ENCODE assay signal across 9 mouse cellular contexts in the genomic region with DNA sequence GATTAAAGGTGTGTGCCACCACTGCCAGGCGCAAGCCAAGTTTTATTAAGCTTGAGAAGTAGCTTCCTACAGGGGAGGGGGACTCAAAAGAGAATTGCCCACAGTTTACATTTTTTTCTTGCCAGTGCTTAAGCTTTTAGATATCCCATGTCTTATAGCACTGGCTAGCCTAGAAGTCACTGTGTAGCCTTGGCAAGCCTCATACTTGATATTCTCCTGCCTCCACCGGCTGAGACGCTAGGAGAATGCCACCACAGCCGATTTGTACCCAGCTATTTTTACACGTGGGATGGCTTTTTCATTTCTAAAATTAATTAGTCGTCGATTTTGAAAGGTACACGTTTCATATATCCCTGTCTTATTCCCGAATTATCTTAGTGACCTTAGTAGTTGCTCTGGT. TPM values are rescaled to one million over a fixed set of nuclear protein-coding genes. Genes with fewer than 3 reads are reported as not detected.
DNase-seq lines count a peak whose midpoint lies in the region; ATAC-seq and TF ChIP-seq lines count a peak whose summit lies in the region.
"Had no signal": no experiment of that assay in that cellular context is flagged by ENCODE, and none has a peak within 500 bp of the region (broad histone marks: within the 10 kb centered on the region; RNA-seq: fewer than 3 reads in every experiment).

No protein-coding gene starts in this region.

- TF ChIP-seq POLR2A in cortical plate, adult 2 months (IDR thresholded peaks at IDR 0.05; ENCODE audit: extremely low read depth, insufficient read depth, low read length) = no peak

- 29% methylated on average over 9 of the region's 9 CpGs for WGBS in kidney, embryonic 14.5 days
- WGBS in hindbrain, embryonic 14.5 days = 35% methylated on average over 9 of the region's 9 CpGs
- WGBS in midbrain, embryonic 14.5 days = 27% methylated on average over 9 of the region's 9 CpGs

- no peak for DNase-seq in kidney, adult 9 months
- DNase-seq in hindbrain, embryonic 14.5 days (ENCODE audit: low spot score) = no peak
- DNase-seq in midbrain, embryonic 14.5 days = no peak
- no peak for DNase-seq in gastrocnemius, adult 8-10 months (ENCODE audit: low spot score in 2 of 2)
- DNase-seq in spleen, postnatal 4 days (ENCODE audit: low spot score in 2 of 2) = no peak

- peak overlapping the region; percentile 56 for H3K4me2 ChIP-seq in kidney, embryonic 14.5 days (replicated peaks; ENCODE audit: low read depth, low read length)
- H3K4me2 ChIP-seq in hindbrain, embryonic 14.5 days (replicated peaks) = peak overlapping the region; percentile 73
- H3K4me2 ChIP-seq in midbrain, embryonic 14.5 days (ENCODE audit: low read length) = peak overlapping the region; percentile 90

- no peak for ATAC-seq in kidney, embryonic 14.5 days (ENCODE audit: low FRiP score, low TSS enrichment)
- ATAC-seq in hindbrain, embryonic 14.5 days (ENCODE audit: low FRiP score) = peak; percentile 16; the same call in 1 of the 2 replicates
- ATAC-seq in midbrain, embryonic 14.5 days (ENCODE audit: low FRiP score, low TSS enrichment) = no peak
- no peak for ATAC-seq in megakaryocyte progenitor cell, adult 5-6 weeks (replicated peaks; ENCODE audit: poor library complexity)

- H3K36me3 ChIP-seq in kidney, embryonic 14.5 days (ENCODE audit: control insufficient read depth, insufficient read depth, low read length) = peaks cover 65% of the 10 kb centered on the region
- peaks cover 74% of the 10 kb centered on the region for H3K36me3 ChIP-seq in hindbrain, embryonic 14.5 days (replicated peaks; ENCODE audit: control insufficient read depth, insufficient read depth)
- H3K36me3 ChIP-seq in midbrain, embryonic 14.5 days (ENCODE audit: control insufficient read depth, insufficient read depth, low read length) = peaks cover 65% of the 10 kb centered on the region

- H3K27me3 ChIP-seq in kidney, embryonic 14.5 days (ENCODE audit: control insufficient read depth, insufficient read depth, low read length) = no peaks in the 10 kb centered on the region
- H3K27me3 ChIP-seq in hindbrain, embryonic 14.5 days (ENCODE audit: control insufficient read depth, insufficient read depth, low read length) = no peaks in the 10 kb centered on the region
- no peaks in the 10 kb centered on the region for H3K27me3 ChIP-seq in midbrain, embryonic 14.5 days (ENCODE audit: control insufficient read depth, insufficient read depth, low read length)
- H3K27me3 ChIP-seq: Patski had no signal

- TF ChIP-seq CTCF in cortical plate, adult 2 months (IDR thresholded peaks at IDR 0.05; ENCODE audit: extremely low read depth, insufficient read depth, low read length) = no peak

- peaks cover 11% of the 10 kb centered on the region for H3K4me1 ChIP-seq in kidney, embryonic 14.5 days (ENCODE audit: control insufficient read depth, insufficient read depth, low read length)
- peaks cover 4% of the 10 kb centered on the region for H3K4me1 ChIP-seq in cortical plate, adult 2 months (ENCODE audit: control insufficient read depth, insufficient read depth, low read length)
- H3K4me1 ChIP-seq in hindbrain, embryonic 14.5 days (replicated peaks; ENCODE audit: control insufficient read depth, insufficient read depth, low read length) = peaks cover 16% of the 10 kb centered on the region
- peaks cover 18% of the 10 kb centered on the region for H3K4me1 ChIP-seq in midbrain, embryonic 14.5 days (ENCODE audit: control insufficient read depth, insufficient read depth, low read length)

- no peaks in the 10 kb centered on the region for H3K9me3 ChIP-seq in kidney, embryonic 14.5 days (ENCODE audit: control insufficient read depth, low read length)
- no peaks in the 10 kb centered on the region for H3K9me3 ChIP-seq in hindbrain, embryonic 14.5 days (ENCODE audit: control insufficient read depth, low read length)
- H3K9me3 ChIP-seq in midbrain, embryonic 14.5 days (ENCODE audit: control insufficient read depth, low read length) = no peaks in the 10 kb centered on the region

- no peak overlapping the region for H3K9ac ChIP-seq in kidney, embryonic 14.5 days (ENCODE audit: low read depth, low read length)
- peak overlapping the region; percentile 72 for H3K9ac ChIP-seq in hindbrain, embryonic 14.5 days
- H3K9ac ChIP-seq in midbrain, embryonic 14.5 days (replicated peaks; ENCODE audit: low read length) = peak overlapping the region; percentile 46

- peak overlapping the region; percentile 78 for H3K4me3 ChIP-seq in kidney, embryonic 14.5 days (ENCODE audit: low read length)
- H3K4me3 ChIP-seq in cortical plate, adult 2 months (ENCODE audit: insufficient read depth, low read length) = peak overlapping the region; percentile 79
- H3K4me3 ChIP-seq in hindbrain, embryonic 14.5 days (replicated peaks; ENCODE audit: low read length) = peak overlapping the region; percentile 82
- peak overlapping the region; percentile 88 for H3K4me3 ChIP-seq in midbrain, embryonic 14.5 days (replicated peaks; ENCODE audit: low read depth, low read length)

- no peak overlapping the region for H3K27ac ChIP-seq in kidney, embryonic 14.5 days (ENCODE audit: low read depth, low read length)
- 0 out of 2 replicates have a peak overlapping the region, but pooled peaks have one; percentile 38 for H3K27ac ChIP-seq in cortical plate, adult 2 months (ENCODE audit: insufficient read depth, low read length)
- peak overlapping the region; percentile 49 for H3K27ac ChIP-seq in hindbrain, embryonic 14.5 days
- peak overlapping the region; percentile 21 for H3K27ac ChIP-seq in midbrain, embryonic 14.5 days (replicated peaks; ENCODE audit: low read depth, low read length)

RNA-seq across cellular contexts. Expression of gene Syf2, which starts 0.5 kb away (rescaled TPM):
- polyA plus RNA-seq in kidney, embryonic 14.5 days (2014; fragmentation: Nextera tagmentation; extraction: Ambion mirVana) = 77.3 and 90.1 TPM in 2 replicates
- 79.4 and 83.8 TPM in 2 replicates for polyA plus RNA-seq in cortical plate, adult 2 months (2012; rRNA removed)
- polyA plus RNA-seq in hindbrain, embryonic 14.5 days (2014; fragmentation: Nextera tagmentation; extraction: Ambion mirVana) = 47.7 and 50.2 TPM in 2 replicates
- 53.4 and 61.2 TPM in 2 replicates for polyA plus RNA-seq in midbrain, embryonic 14.5 days (2014; fragmentation: Nextera tagmentation; extraction: Ambion mirVana)
- total RNA-seq in megakaryocyte progenitor cell, adult 5-6 weeks (2015) = 50.4 and 58.9 TPM in 2 replicates
- total RNA-seq in megakaryocyte progenitor cell, adult 5-6 weeks (2017) = 173 and 193 TPM in 2 replicates
- 10 to 100 TPM; 33.5 to 45.5 (median 39.6) TPM for total RNA-seq in gastrocnemius, adult 8-10 months (2022)

RNA-seq across cellular contexts. Expression of gene Rsrp1, which starts 6.8 kb away (rescaled TPM):
- 339 and 370 TPM in 2 replicates for polyA plus RNA-seq in kidney, embryonic 14.5 days (2014; fragmentation: Nextera tagmentation; extraction: Ambion mirVana)
- 545 and 625 TPM in 2 replicates for polyA plus RNA-seq in cortical plate, adult 2 months (2012; rRNA removed)
- 405 and 417 TPM in 2 replicates for polyA plus RNA-seq in hindbrain, embryonic 14.5 days (2014; fragmentation: Nextera tagmentation; extraction: Ambion mirVana)
- 526 and 563 TPM in 2 replicates for polyA plus RNA-seq in midbrain, embryonic 14.5 days (2014; fragmentation: Nextera tagmentation; extraction: Ambion mirVana)
- 413 and 462 TPM in 2 replicates for total RNA-seq in megakaryocyte progenitor cell, adult 5-6 weeks (2015)
- 119 and 154 TPM in 2 replicates for total RNA-seq in megakaryocyte progenitor cell, adult 5-6 weeks (2017)
- total RNA-seq in gastrocnemius, adult 8-10 months (2022) = 100 to 1,000 TPM in 2 of 4 experiments, 10 to 100 TPM in 2; 98.0 to 149 (median 104) TPM

RNA-seq across cellular contexts. Expression of gene Tmem50a, which starts 15.4 kb away (rescaled TPM):
- polyA plus RNA-seq in kidney, embryonic 14.5 days (2014; fragmentation: Nextera tagmentation; extraction: Ambion mirVana) = 156 and 163 TPM in 2 replicates
- polyA plus RNA-seq in cortical plate, adult 2 months (2012; rRNA removed) = 165 and 171 TPM in 2 replicates
- polyA plus RNA-seq in hindbrain, embryonic 14.5 days (2014; fragmentation: Nextera tagmentation; extraction: Ambion mirVana) = 197 and 203 TPM in 2 replicates
- 196 and 210 TPM in 2 replicates for polyA plus RNA-seq in midbrain, embryonic 14.5 days (2014; fragmentation: Nextera tagmentation; extraction: Ambion mirVana)
- 216 and 219 TPM in 2 replicates for total RNA-seq in megakaryocyte progenitor cell, adult 5-6 weeks (2015)
- 248 and 276 TPM in 2 replicates for total RNA-seq in megakaryocyte progenitor cell, adult 5-6 weeks (2017)
- 10 to 100 TPM; 26.4 to 33.9 (median 31.7) TPM for total RNA-seq in gastrocnemius, adult 8-10 months (2022)
